Mouse (Mus musculus) frontal cortex, postnatal 14 days (tissue): ENCODE data around the gene Ndufv1.
"Not testable (repeated sequence)": the region's sequence is repeated elsewhere in the genome, so short reads cannot be mapped to it uniquely, and the experiment has no call there.

Experiments used
- DNase-seq, 2 experiments: peaks; one replicate each; pipeline ENCODE4 v3.0.0; 2022; ENCODE audit warnings: low spot score in 2 of 2

The Ndufv1 gene

DNA sequence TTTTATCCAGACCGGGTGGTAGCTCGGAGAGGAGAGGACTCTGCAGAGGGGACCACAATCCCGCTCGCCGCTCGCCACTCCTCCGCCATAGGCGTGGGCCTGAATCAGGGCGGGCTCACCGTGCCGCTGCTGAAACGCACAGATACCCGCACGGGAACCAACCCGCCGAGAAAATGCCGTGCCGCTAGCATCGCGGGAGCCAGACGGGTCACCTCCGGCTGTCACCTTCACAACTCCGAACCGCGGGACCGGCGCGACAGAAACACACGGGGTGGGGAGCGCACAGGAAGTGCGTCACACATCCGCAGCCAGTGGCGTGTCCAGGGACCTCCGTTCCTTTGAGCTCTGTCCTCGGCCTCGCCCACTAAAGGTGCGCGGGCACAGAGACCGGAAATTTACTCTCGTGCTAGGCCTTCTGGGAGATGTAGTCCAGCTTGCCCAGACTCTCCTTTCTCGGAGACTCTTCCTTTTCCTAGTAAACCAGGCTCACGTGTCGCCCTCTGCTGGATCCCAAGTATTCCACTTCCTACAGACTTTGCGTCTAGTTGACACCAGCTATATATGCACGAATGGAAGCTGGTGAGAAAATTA is at the start of gene Ndufv1:
Gene Ndufv1, minus strand, starts transcription at position 375 of the 591 bp plus-strand sequence.
- peak; percentile 96 to 98 for DNase-seq

DNA sequence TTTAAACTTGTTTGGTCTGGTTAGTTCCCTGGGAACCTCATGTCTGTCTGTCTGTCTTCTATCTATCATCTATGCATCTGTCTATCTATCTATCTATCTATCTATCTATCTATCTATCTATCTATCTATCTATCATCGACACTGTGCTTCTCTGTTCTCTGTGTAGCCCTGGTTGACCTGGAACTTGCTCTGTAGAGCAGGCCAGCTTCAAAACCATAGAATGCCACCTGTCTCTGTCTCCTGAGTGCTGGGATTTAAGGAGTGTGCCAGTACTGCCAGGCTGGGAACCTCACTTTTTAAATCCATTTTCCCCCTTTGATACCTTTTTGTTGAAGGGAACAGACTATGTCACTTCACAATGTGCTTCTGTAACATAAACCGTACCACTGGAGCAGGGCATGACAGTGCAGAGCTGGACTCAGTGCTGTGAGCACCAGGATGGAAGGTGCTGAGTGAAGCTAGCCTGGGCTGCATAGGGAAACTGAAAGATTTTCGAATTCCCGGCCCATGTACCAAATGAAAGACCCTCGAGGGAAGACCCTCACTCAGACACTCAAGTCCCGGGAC is 48.4 kb upstream of the Ndufv1 start:
- DNase-seq = no peak

DNA sequence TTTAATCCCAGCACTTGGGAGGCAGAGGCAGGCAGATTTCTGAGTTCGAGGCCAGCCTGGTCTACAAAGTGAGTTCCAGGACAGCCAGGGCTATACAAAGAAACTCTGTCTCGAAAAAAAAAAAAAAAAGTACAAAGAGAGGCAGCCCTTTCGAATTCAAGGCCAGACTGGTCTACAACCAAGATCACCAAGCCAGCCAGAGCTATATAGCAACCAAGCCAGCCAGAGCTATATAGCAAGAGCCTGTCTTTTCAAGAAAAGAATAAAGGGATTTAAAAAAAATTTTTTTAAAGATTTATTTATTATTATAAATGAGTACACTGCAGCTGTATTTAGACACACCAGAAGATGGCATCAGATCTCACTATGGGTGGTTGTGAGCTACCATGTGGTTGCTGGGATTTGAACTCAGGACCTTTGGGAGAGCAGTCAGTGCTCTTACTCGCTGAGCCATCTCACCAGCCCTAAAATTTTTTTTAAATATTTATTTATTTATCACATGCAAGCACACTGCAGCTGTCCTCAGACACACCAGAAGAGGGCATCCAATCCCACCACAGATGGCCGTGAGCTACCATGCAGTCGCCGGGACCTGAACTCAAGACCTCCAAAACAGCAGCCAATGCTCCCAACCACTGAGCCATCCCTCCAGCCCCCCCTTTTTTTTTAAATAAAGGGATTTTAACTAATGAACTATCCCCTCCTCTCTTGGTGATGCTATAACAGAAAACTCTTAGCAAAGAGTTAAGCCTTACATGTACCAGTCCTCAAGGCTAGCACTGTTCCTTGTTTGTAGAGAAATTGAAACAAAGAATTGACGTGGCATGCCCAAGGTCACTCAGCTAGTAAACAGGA is 47.7 kb upstream of the Ndufv1 start:
- DNase-seq = not testable (repeated sequence)

DNA sequence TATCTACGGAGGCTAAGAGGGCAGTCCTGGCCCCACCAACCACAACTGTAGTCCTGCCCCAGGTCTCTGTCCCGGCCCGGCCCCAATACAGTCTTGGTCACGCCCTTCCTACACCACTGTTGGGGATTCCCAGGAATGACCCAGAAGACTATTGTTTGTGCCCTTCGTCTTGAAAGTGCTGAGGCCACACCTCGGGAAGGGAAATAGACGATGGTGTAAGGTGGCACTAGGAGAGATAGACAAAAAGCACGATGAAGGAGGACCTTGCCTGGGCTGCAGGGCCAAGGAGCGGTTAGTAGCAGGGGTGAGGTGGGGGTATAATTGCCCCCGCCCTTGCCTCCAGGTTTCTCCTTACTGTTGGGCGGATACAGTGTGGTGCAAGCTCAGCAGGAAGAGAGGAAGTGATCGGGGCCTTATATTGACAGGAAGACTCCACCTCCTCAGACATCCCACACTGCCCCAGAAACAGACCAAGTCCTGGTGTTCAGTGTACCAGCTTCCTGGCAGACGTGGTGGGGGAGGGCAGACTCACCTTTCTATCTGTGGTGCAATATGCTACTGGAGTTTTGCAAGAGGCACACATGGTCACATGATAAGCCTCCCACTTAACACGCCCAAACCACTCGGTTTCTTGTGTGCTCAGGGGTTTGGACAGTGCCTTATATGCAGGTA is 46.6 kb upstream of the Ndufv1 start, which contains the start of gene Gstp3:
Gene Gstp3, minus strand, starts transcription at position 501 of the 672 bp plus-strand sequence.
- DNase-seq = no peak

- no peak for DNase-seq
These were observed 46.0 kb upstream of the Ndufv1 start for GRCm38 (mm10) chr19:4058581-4058980.

- DNase-seq = no peak
These were observed 45.4 kb upstream of the Ndufv1 start for GRCm38 (mm10) chr19:4057962-4058361.

GRCm38 (mm10) chr19:4057389-4057788 is 44.8 kb upstream of the Ndufv1 start:
- no peak for DNase-seq

- no peak for DNase-seq
These were observed 44.1 kb upstream of the Ndufv1 start for GRCm38 (mm10) chr19:4056727-4057126.

- no peak for DNase-seq
These were observed 43.5 kb upstream of the Ndufv1 start for GRCm38 (mm10) chr19:4055947-4056693.

DNA sequence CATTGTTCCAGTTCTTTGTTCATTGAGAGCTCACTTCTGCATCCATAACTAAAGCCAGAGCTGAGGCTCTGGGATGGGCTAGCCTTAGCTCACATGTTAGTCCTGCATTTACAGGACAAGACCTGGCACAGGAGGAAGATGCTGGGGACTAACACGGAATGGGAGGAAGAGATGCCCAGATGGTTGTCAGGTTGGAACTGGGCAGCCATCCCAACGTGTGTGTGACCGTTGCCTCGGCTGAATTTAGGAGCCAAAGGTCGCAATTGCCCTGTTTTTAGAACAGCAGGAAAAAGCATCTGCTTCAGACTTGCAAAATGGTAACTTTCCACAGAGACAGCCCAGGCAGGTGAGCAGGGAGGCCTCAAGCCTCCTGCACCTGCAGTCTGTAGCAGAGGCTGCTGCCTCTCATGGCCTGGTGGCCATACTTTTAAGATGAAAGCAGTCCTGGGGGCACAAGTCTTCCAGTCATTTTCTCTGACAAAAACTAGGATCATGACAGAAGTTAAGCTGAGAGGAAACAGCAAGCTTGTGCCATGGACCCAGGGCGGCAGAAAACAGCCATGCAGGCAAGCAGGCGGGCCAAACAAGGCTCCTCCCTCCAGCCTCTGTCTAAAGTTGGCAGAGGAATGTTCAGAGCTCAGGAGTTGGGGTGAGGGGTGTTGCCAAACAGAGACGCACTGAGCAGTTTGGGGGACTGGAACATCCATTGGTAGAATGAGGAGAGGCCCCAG is 42.8 kb upstream of the Ndufv1 start:
- no peak for DNase-seq

DNA sequence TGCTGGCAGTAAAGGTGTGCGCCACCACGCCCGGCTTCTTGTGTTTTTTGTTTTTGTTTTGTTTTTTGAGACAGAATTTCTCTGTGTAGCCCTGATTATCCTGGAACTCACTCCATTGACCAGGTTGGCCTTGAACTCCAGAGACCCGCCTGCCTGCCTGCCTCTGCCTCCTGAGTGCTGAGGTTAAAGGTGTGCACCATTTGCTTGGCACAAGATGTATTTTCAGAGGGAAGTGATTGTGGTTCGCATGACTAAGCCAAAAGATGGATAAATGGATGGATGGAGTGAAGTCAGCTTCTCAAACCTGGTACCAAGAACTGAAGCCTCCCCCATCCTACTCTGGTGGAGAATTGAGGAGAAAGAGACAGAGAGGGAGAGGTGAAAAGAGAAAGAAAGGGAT is 42.0 kb upstream of the Ndufv1 start:
- DNase-seq = no peak

- DNase-seq = no peak
These were observed 40.0 kb upstream of the Ndufv1 start for GRCm38 (mm10) chr19:4052516-4053030.

- DNase-seq = peak in 1 of 2 experiments; percentile 28
These were observed 39.3 kb upstream of the Ndufv1 start for GRCm38 (mm10) chr19:4051741-4052515.

DNA sequence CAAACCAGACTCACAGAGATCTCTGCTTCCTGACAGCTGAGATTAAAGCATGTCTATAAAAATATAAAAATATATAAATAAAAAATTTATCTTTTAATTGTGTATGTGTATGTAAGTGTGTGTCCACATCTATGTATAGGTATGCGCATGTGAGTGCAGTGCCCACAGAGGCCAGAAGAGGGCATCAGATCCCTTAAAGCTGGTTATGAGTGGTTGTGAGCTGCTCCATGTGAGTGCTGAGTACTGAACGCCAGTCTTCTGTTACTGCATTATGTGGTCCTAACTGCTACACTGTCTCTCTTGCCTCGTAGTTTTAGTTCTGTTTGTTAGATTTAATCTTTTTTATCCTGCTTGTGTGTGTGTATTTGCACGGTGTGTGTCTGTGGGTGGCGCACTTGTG is 38.4 kb upstream of the Ndufv1 start:
- no peak for DNase-seq

GRCm38 (mm10) chr19:4049069-4049468 is 36.5 kb upstream of the Ndufv1 start:
- not testable (repeated sequence) for DNase-seq

GRCm38 (mm10) chr19:4047859-4048258 is 35.3 kb upstream of the Ndufv1 start:
- peak in 1 of 2 experiments; percentile 53 for DNase-seq

- no peak for DNase-seq
These were observed 34.3 kb upstream of the Ndufv1 start for GRCm38 (mm10) chr19:4046866-4047254.

DNA sequence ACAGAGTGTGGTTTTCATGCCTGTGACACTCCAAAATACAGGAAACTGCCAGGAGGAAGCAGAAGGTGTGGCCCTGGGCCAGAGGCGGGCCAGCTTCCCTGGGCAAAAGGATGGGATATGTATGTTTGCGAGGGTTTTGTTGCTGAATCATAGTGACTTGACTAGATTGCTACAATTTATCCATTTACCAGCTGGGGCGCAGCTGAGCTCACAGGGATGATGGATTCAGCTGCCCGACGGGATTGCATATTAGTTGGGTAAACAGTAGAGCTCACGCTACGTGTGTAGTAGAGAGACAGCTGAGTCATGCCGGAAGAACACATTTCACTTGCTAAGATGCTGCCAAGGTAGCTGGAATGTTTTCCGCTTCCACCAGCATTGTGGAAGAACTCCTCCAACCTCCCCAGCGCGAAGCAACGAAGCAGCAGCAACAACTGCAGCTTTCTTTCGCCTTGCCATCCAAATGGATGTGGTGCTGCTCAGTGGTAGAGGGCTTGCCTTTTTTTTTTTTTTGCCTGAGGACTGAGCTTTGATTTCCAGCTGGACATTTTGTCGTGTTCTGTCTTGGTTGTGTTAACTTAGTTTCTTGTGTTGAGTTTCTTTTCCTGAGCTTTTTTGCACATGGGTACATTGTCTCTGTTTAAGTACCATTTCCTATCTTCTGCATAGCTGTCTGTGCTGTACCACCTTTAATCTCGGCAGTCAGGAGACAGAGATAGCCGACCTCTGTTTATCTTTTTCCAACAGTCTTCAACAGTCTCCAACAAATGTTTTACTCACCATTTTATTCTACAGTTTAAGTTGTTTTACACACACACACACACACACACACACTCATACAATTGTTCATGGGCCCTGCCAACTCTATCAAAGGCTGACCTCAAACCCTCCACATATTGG is 33.6 kb upstream of the Ndufv1 start, which contains the start of gene Gstp2:
Gene Gstp2, minus strand, starts transcription at position 58 of the 900 bp plus-strand sequence.
- DNase-seq = peak; percentile 68 to 71

- not testable (repeated sequence) for DNase-seq
These were observed 31.5 kb upstream of the Ndufv1 start for GRCm38 (mm10) chr19:4044109-4044508.
